Mouse (Mus musculus) brain, embryonic 14.5 days (tissue): ENCODE data around the gene Kcnq5. TPM values are rescaled to one million over a fixed set of nuclear protein-coding genes. Genes with fewer than 3 reads are reported as not detected.
A peak's percentile ranks its signal among the peaks of the same experiment; 100 is the strongest.
"Not testable (repeated sequence)": the region's sequence is repeated elsewhere in the genome, so short reads cannot be mapped to it uniquely, and the experiment has no call there.

Experiments used
- DNase-seq: peaks from one replicate; pipeline ENCODE4 v3.0.0-alpha.2; 2011; ENCODE audit warnings: low read depth
- CTCF ChIP-seq: fragments of 200-500 bp; IDR thresholded peaks from 2 replicates; pipeline ENCODE4 v1.5.1; 2012; ENCODE audit warnings: inconsistent platforms, mild to moderate bottlenecking, moderate library complexity, borderline replicate concordance; ENCODE audit not compliant: insufficient read depth, insufficient read length; ENCODE audit errors: extremely low read depth
- POLR2A ChIP-seq: fragments of 200-500 bp; IDR thresholded peaks from 2 replicates; pipeline ENCODE4 v1.6.1; 2012; ENCODE audit warnings: mild to moderate bottlenecking, inconsistent platforms, borderline replicate concordance; ENCODE audit not compliant: poor library complexity, insufficient read depth, insufficient read length, severe bottlenecking; ENCODE audit errors: extremely low read depth
- polyA plus RNA-seq: library from polyadenylated mRNA; depleted of rRNA; stranded (reverse); fragments of >200 nt; gene quantifications from 2 replicates; pipeline ENCODE4 v1.2.3, GENCODE M21; 2012

Gene Kcnq5
- polyA plus RNA-seq, 1 experiment: 1.5 TPM

GRCm38 (mm10) chr1:21805064-21805463 lies 156.7 kb downstream of the Kcnq5 start:
- peak; percentile 87 for DNase-seq

GRCm38 (mm10) chr1:21804477-21804866 lies 157.3 kb downstream of the Kcnq5 start:
- DNase-seq: peak; percentile 47
- TF ChIP-seq POLR2A (no peak), CTCF (no peak)

More at GRCm38 (mm10) chr1:21805064-21805463, 156.7 kb downstream of the Kcnq5 start:
- no peak for TF ChIP-seq CTCF
- no peak for TF ChIP-seq POLR2A

DNA sequence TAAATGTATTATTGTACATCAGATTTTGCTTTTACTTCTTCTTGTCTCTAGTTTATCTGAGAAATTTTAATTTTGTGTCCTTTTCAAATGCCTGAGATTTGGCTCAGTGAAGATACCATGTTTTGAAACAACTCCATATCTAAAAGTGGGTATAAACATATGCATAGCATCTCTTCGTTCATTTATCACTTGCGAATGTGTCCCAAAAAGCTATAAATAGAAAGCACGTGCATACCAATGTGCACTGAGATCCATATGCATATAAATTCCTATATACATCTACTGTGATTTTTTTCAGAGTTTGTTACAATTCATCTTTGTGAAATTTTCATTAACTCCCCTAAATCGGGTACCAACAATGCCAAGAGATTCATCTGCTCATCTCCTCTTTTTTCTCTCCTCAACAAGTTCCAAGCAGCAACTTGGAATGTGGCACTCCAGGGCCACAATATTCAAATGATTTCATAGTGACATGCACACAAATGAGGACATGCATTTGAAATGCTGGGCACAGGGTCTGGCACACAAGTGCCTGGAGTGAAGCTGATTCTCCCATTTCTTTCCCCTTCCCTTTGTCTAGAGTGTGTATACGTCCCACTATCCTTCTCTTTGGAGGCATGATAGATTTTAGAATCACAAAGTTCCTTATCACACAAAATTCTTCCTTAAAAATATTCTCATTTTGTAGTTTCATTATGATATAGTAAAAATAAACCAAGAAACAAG lies 157.8 kb downstream of the Kcnq5 start:
- TF ChIP-seq POLR2A (no peak), CTCF (no peak)
- peak; percentile 36 for DNase-seq

DNA sequence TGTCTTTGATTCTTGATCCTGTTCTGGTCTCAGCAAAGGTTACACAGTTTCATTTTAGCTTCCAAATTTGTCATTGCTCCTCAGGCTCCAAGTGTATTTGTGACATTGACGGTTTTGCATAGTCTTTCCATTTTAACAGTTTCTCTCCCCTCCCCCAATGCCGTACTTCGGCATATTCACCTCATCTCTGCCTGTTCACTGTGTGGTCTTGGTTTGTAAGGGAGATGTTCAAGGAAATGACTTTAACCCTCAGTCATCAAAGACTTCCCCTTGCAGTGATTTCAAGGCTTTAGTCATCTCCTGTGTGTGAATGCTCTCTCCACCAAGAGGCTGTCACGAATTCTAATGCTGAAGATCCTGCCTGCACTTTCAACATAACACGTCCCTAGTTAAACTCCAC lies 181.0 kb downstream of the Kcnq5 start:
- no peak for TF ChIP-seq CTCF
- no peak for TF ChIP-seq POLR2A
- no peak for DNase-seq

- no peak for TF ChIP-seq POLR2A
- no peak for TF ChIP-seq CTCF
- no peak for DNase-seq
Measured at GRCm38 (mm10) chr1:21777560-21777959, 184.2 kb downstream of the Kcnq5 start.

GRCm38 (mm10) chr1:21773931-21774330 lies 187.8 kb downstream of the Kcnq5 start:
- DNase-seq: peak; percentile 53
- TF ChIP-seq CTCF (no peak), POLR2A (no peak)

DNA sequence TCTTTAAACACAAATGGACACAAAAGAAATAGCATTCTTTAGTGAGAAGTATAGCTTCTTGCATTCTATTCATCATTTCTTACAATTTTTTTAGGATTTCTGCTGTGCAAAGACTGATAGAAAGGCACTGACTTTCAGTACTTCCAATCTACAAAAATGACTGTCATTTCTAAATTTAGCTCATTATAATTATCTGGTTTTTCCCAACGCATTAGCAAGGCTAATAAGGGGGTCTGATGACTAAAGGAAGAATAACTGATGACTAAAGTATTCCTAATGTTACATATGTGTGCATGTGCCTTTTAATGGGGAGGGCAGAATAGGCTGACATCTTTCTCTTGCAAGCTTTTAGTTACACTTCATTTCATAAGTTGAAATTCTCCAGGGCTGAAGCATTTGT lies 191.2 kb downstream of the Kcnq5 start:
- peak; percentile 18 for DNase-seq
- TF ChIP-seq CTCF (no peak), POLR2A (no peak)

GRCm38 (mm10) chr1:21749297-21749696 lies 212.4 kb downstream of the Kcnq5 start:
- no peak for DNase-seq
- no peak for TF ChIP-seq CTCF
- no peak for TF ChIP-seq POLR2A

DNA sequence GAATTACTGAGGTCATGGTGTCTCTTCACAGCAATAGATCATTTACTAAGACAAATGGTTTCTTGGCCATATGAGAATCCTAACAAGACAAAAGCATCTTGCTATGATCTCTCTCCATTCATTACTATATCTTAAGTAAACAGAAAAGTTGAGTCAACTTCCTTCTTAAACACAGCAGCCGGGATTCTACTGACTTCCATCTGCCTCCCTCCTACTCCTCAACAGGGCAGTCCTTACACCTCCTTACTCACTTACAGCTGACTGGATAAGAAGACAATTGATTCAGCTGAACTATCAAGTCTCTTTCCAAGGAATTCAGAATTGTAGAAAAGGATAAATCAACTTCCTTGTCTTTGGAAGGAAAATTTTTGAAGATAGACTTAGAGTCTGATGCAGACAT lies 232.6 kb downstream of the Kcnq5 start:
- DNase-seq: no peak
- TF ChIP-seq CTCF (no peak), POLR2A (no peak)

- DNase-seq: not testable (repeated sequence)
Measured at GRCm38 (mm10) chr1:21723231-21723630, 238.5 kb downstream of the Kcnq5 start.

DNA sequence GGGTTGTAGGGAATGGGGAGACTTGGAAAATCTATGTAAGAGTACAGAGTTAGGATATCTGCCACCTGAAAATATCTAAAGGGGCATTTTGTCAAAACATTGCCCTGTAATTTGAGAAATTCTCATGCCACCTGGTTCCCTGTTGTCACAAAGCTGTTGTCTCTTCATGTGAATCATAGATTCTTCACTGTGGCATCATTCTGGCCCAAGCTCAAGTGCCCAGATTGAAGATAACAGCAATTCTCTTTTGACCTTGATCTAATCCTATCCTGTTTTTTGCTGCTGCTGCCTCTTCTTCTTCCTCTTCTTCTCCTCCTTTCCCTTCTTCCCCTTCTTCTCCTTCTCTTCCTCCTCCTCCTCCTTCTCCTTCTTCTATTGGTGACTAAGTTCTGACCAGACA lies 240.5 kb downstream of the Kcnq5 start:
- no peak for DNase-seq
- no peak for TF ChIP-seq POLR2A

GRCm38 (mm10) chr1:21714816-21715215 lies 246.9 kb downstream of the Kcnq5 start:
- DNase-seq: peak; percentile 15
- TF ChIP-seq POLR2A (no peak), CTCF (no peak)
